Mouse (Mus musculus) embryonic facial prominence, embryonic 10.5 days (tissue): ENCODE measurements around the gene Syt5. TPM values are rescaled to one million over a fixed set of nuclear protein-coding genes. Genes with fewer than 3 reads are reported as not detected.

Source experiments
- DNase-seq: peaks from one replicate; pipeline ENCODE4 v3.0.0-alpha.2; 2017; ENCODE audit warnings: low spot score
- H3K27ac ChIP-seq: fragments of 300-500 bp; sonication (generic); replicated peaks from 2 replicates; pipeline ENCODE4 v1.5.1; 2016; ENCODE audit warnings: mild to moderate bottlenecking
- H3K27me3 ChIP-seq: fragments of 300-500 bp; sonication (generic); replicated peaks from 2 replicates; pipeline ENCODE4 v1.6.1; 2016; ENCODE audit warnings: low read depth, mild to moderate bottlenecking; ENCODE audit not compliant: poor library complexity, severe bottlenecking
- H3K36me3 ChIP-seq: fragments of 300-500 bp; sonication (generic); replicated peaks from 2 replicates; pipeline ENCODE4 v1.6.1; 2016; ENCODE audit warnings: mild to moderate bottlenecking, moderate library complexity
- H3K4me1 ChIP-seq: fragments of 300-500 bp; sonication (generic); 2 replicates; pipeline ENCODE4 v1.6.1; 2016
- H3K4me3 ChIP-seq: fragments of 300-500 bp; sonication (generic); 2 replicates; pipeline ENCODE4 v1.5.1; 2016; ENCODE audit warnings: mild to moderate bottlenecking, moderate library complexity
- H3K9me3 ChIP-seq: fragments of 300-500 bp; sonication (generic); 2 replicates; pipeline ENCODE4 v1.6.1; 2016; ENCODE audit warnings: mild to moderate bottlenecking
- WGBS: fragments of 180-500 bp; shearing (Covaris S2); methylation state at CpG from one replicate; pipeline ENCODE4 v1.1.7; 2016; 5-methylcytosine and 5-hydroxymethylcytosine counted together
- polyA plus RNA-seq: library from polyadenylated mRNA; unstranded; fragments of >200 nt; fragmentation: Nextera tagmentation; extraction: Ambion mirVana; gene quantifications from 2 replicates; pipeline ENCODE4 v1.2.1, GENCODE M21; 2016

Gene Syt5
- polyA plus RNA-seq, 1 experiment from 2014 or later: 5.6 TPM

GRCm38 (mm10) chr7:4503858-4504257 is 43.5 kb downstream of the Syt5 start:
- H3K4me1 ChIP-seq: peaks cover 25% of the 10 kb centered on the region
- no peak overlapping the region for H3K27ac ChIP-seq
- no peaks in the 10 kb centered on the region; the same call in 1 of the 2 replicates for H3K9me3 ChIP-seq
- H3K36me3 ChIP-seq: 0 out of 2 replicates have a peak, but pooled peaks cover 3% of the 10 kb centered on the region
- no peak overlapping the region for H3K4me3 ChIP-seq
- no peak for DNase-seq
- 90% methylated on average over 5 of the region's 5 CpGs for WGBS
- peaks cover 5% of the 10 kb centered on the region; the same call in 1 of the 2 replicates for H3K27me3 ChIP-seq

GRCm38 (mm10) chr7:4503100-4503499 is 44.2 kb downstream of the Syt5 start:
- H3K9me3 ChIP-seq: no peaks in the 10 kb centered on the region; the same call in 1 of the 2 replicates
- no peak for DNase-seq
- no peak overlapping the region for H3K27ac ChIP-seq
- 80% methylated on average over 4 of the region's 4 CpGs for WGBS
- 0 out of 2 replicates have a peak, but pooled peaks cover 4% of the 10 kb centered on the region for H3K36me3 ChIP-seq
- H3K27me3 ChIP-seq: no peaks in the 10 kb centered on the region
- H3K4me1 ChIP-seq: peaks cover 32% of the 10 kb centered on the region
- H3K4me3 ChIP-seq: no peak overlapping the region

- Histone ChIP-seq H3K4me3 (peak overlapping the region; percentile 97), H3K9me3 (no peaks in the 10 kb centered on the region; the same call in 1 of the 2 replicates), H3K36me3 (peaks cover 6% of the 10 kb centered on the region), H3K27me3 (no peaks in the 10 kb centered on the region), H3K27ac (peak overlapping the region; percentile 93), H3K4me1 (peaks cover 35% of the 10 kb centered on the region)
- DNase-seq: peak; percentile 36
- WGBS: 12% methylated on average over 14 of the region's 14 CpGs
These were observed 44.8 kb downstream of the Syt5 start for GRCm38 (mm10) chr7:4502421-4503090.

- peaks cover 35% of the 10 kb centered on the region for H3K4me1 ChIP-seq
- WGBS: under 1% methylated on average over 62 of the region's 62 CpGs
- DNase-seq: peak; percentile 95
- H3K9me3 ChIP-seq: no peaks in the 10 kb centered on the region; the same call in 1 of the 2 replicates
- peaks cover 14% of the 10 kb centered on the region for H3K36me3 ChIP-seq
- no peaks in the 10 kb centered on the region for H3K27me3 ChIP-seq
- peak within 1 kb of the TSS; percentile 93 for H3K27ac ChIP-seq
- peak within 1 kb of the TSS; percentile 97 for H3K4me3 ChIP-seq
These were observed 45.6 kb downstream of the Syt5 start, which contains the start of gene Ppp1r12c for GRCm38 (mm10) chr7:4501558-4502397. TSS of gene Ppp1r12c (minus strand) at chr7:4501680.

GRCm38 (mm10) chr7:4500892-4501471 is 46.4 kb downstream of the Syt5 start:
- Histone ChIP-seq H3K36me3 (peaks cover 22% of the 10 kb centered on the region), H3K9me3 (no peaks in the 10 kb centered on the region; the same call in 1 of the 2 replicates), H3K4me3 (peak overlapping the region; percentile 97), H3K4me1 (peaks cover 35% of the 10 kb centered on the region), H3K27ac (peak overlapping the region; percentile 93), H3K27me3 (no peaks in the 10 kb centered on the region)
- under 1% methylated on average over 49 of the region's 52 CpGs for WGBS
- DNase-seq: peak; percentile 55

- peak overlapping the region; percentile 97 for H3K4me3 ChIP-seq
- WGBS: 89% methylated on average over 4 of the region's 4 CpGs
- H3K27ac ChIP-seq: no peak overlapping the region
These were observed 48.3 kb downstream of the Syt5 start for GRCm38 (mm10) chr7:4499034-4499433.

GRCm38 (mm10) chr7:4498251-4498650 is 49.1 kb downstream of the Syt5 start:
- Histone ChIP-seq H3K4me3 (peak overlapping the region; percentile 97), H3K36me3 (peaks cover 48% of the 10 kb centered on the region)
- DNase-seq: peak; percentile 61

More at GRCm38 (mm10) chr7:4499034-4499433, 48.3 kb downstream of the Syt5 start:
- Histone ChIP-seq H3K36me3 (peaks cover 41% of the 10 kb centered on the region), H3K27me3 (no peaks in the 10 kb centered on the region), H3K4me1 (peaks cover 35% of the 10 kb centered on the region), H3K9me3 (no peaks in the 10 kb centered on the region; the same call in 1 of the 2 replicates)
- no peak for DNase-seq

GRCm38 (mm10) chr7:4497271-4497903 is 50.0 kb downstream of the Syt5 start:
- 94% methylated on average over 9 of the region's 9 CpGs for WGBS
- peaks cover 57% of the 10 kb centered on the region for H3K36me3 ChIP-seq
- H3K4me3 ChIP-seq: no peak overlapping the region
- H3K27me3 ChIP-seq: no peaks in the 10 kb centered on the region
- no peak overlapping the region for H3K27ac ChIP-seq
- H3K4me1 ChIP-seq: peaks cover 35% of the 10 kb centered on the region
- no peak for DNase-seq
- no peaks in the 10 kb centered on the region; the same call in 1 of the 2 replicates for H3K9me3 ChIP-seq

More at GRCm38 (mm10) chr7:4498251-4498650, 49.1 kb downstream of the Syt5 start:
- Histone ChIP-seq H3K27ac (no peak overlapping the region), H3K27me3 (no peaks in the 10 kb centered on the region), H3K4me1 (peaks cover 35% of the 10 kb centered on the region), H3K9me3 (no peaks in the 10 kb centered on the region; the same call in 1 of the 2 replicates)
- WGBS: 40% methylated on average over 9 of the region's 9 CpGs

GRCm38 (mm10) chr7:4496468-4496867 is 50.9 kb downstream of the Syt5 start:
- Histone ChIP-seq H3K36me3 (peaks cover 66% of the 10 kb centered on the region), H3K4me3 (no peak overlapping the region), H3K9me3 (no peaks in the 10 kb centered on the region; the same call in 1 of the 2 replicates), H3K4me1 (peaks cover 33% of the 10 kb centered on the region), H3K27ac (no peak overlapping the region), H3K27me3 (no peaks in the 10 kb centered on the region)
- WGBS: 92% methylated on average over 3 of the region's 3 CpGs
- DNase-seq: no peak

GRCm38 (mm10) chr7:4493991-4494390 is 53.4 kb downstream of the Syt5 start:
- no peaks in the 10 kb centered on the region for H3K27me3 ChIP-seq
- peaks cover 12% of the 10 kb centered on the region for H3K4me1 ChIP-seq
- peaks cover 90% of the 10 kb centered on the region for H3K36me3 ChIP-seq
- DNase-seq: no peak
- H3K27ac ChIP-seq: no peak overlapping the region
- no peak overlapping the region for H3K4me3 ChIP-seq
- H3K9me3 ChIP-seq: no peaks in the 10 kb centered on the region
- 83% methylated on average over 1 of the region's 1 CpGs for WGBS

GRCm38 (mm10) chr7:4492284-4493224 is 54.8 kb downstream of the Syt5 start:
- Histone ChIP-seq H3K27ac (no peak overlapping the region), H3K27me3 (no peaks in the 10 kb centered on the region), H3K4me1 (no peaks in the 10 kb centered on the region), H3K36me3 (peaks cover 99% of the 10 kb centered on the region), H3K9me3 (no peaks in the 10 kb centered on the region), H3K4me3 (no peak overlapping the region)
- WGBS: 93% methylated on average over 13 of the region's 13 CpGs
- no peak for DNase-seq
